Mouse (Mus musculus) heart, embryonic 12.5 days (tissue): ENCODE data around the gene 2700097O09Rik. TPM values are rescaled to one million over a fixed set of nuclear protein-coding genes. Genes with fewer than 3 reads are reported as not detected.
A peak's percentile ranks its signal among the peaks of the same experiment; 100 is the strongest.
"Not testable (repeated sequence)": the region's sequence is repeated elsewhere in the genome, so short reads cannot be mapped to it uniquely, and the experiment has no call there.

Source experiments
- ATAC-seq: fragments of 200-750 bp; cut with Nextera tagmentation; 2 replicates; pipeline ENCODE4 v1.8.0; 2017; ENCODE audit warnings: moderate TSS enrichment, moderate library complexity; ENCODE audit not compliant: insufficient number of reproducible peaks, low FRiP score
- H3K27ac ChIP-seq: fragments of 300-500 bp; sonication (generic); 2 replicates; pipeline ENCODE4 v1.5.1; 2016; ENCODE audit warnings: mild to moderate bottlenecking, moderate library complexity; ENCODE audit not compliant: poor library complexity, severe bottlenecking
- H3K27me3 ChIP-seq: fragments of 300-500 bp; sonication (generic); replicated peaks from 2 replicates; pipeline ENCODE4 v1.6.1; 2016; ENCODE audit warnings: mild to moderate bottlenecking, moderate library complexity
- H3K36me3 ChIP-seq: fragments of 300-500 bp; sonication (generic); 2 replicates; pipeline ENCODE4 v1.6.1; 2016; ENCODE audit warnings: mild to moderate bottlenecking, moderate library complexity
- H3K4me1 ChIP-seq: fragments of 300-500 bp; sonication (generic); replicated peaks from 2 replicates; pipeline ENCODE4 v1.6.1; 2016; ENCODE audit warnings: mild to moderate bottlenecking
- H3K4me2 ChIP-seq: fragments of 300-500 bp; sonication (generic); 2 replicates; pipeline ENCODE4 v1.6.1; 2016; ENCODE audit warnings: mild to moderate bottlenecking, moderate library complexity
- H3K4me3 ChIP-seq: fragments of 300-500 bp; sonication (generic); 2 replicates; pipeline ENCODE4 v1.5.1; 2016; ENCODE audit warnings: mild to moderate bottlenecking
- H3K9ac ChIP-seq: fragments of 300-500 bp; sonication (generic); 2 replicates; pipeline ENCODE4 v1.6.1; 2016; ENCODE audit warnings: mild to moderate bottlenecking, moderate library complexity
- H3K9me3 ChIP-seq: fragments of 300-500 bp; sonication (generic); replicated peaks from 2 replicates; pipeline ENCODE4 v1.6.1; 2016; ENCODE audit warnings: mild to moderate bottlenecking, moderate library complexity
- WGBS: fragments of 180-500 bp; shearing (Covaris S2); methylation state at CpG from one replicate; pipeline ENCODE4 v1.1.7; 2016; 5-methylcytosine and 5-hydroxymethylcytosine counted together
- polyA plus RNA-seq: library from polyadenylated mRNA; unstranded; fragments of >200 nt; fragmentation: Nextera tagmentation; extraction: Ambion mirVana; gene quantifications from 2 replicates; pipeline ENCODE4 v1.2.1, GENCODE M21; 2016

2700097O09Rik gene
- polyA plus RNA-seq, result 22.8 and 26.8 TPM in 2 replicates

DNA sequence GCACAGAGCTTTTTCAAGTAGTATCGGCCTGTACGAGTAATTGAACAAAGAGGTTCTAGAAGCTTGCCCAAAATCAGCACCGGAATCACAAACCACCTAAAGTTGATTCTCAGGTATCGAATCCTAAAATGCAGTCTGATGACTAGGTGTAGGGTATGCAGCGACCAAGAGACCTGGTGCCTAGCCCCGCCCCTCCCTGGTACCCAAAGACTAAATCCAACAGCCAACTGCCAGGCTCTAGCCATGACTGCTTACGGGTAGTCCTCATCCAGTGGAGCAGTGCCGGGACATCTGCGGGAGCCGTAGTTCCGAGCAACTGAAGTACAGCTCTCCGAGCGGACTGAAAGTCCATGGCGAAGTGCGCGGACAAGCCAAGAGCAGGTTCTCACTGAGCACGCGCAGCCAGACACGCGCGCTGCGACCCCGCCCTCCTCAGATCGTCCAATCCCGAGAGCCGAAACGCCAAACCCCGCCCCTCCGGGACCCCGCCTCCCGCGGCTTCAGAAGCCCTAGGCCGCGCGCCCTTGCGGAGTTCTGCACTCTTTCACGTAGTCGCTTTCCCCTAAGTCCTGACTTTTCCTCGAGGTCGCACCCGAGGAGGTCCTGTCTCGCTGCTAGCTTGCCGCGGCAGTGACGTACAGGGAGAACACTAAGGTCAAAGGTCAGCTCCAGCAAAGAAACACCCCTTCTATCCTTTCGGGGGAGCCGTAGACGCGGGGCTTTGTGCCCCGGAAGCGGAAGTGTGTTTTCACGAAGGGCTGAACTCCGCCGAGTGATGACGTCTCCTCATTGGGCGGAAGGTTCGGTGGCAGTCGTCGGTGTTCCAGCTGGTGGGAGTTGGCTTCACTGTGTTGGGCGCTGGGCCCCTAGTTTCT, at the start of gene 2700097O09Rik, which contains the start of gene Srp54a:
Gene 2700097O09Rik, minus strand, starts transcription at position 385 of the 875 bp plus-strand sequence.
Gene Srp54a, plus strand, starts transcription at position 537 of the 875 bp plus-strand sequence.
- H3K36me3 ChIP-seq, H3K4me1 ChIP-seq, H3K9me3 ChIP-seq, H3K27me3 ChIP-seq: not testable (repeated sequence)
- peak within 1 kb of the TSS; percentile 70 for H3K4me2 ChIP-seq
- H3K4me3 ChIP-seq, result peak within 1 kb of the TSS; percentile 96
- peak within 1 kb of the TSS; percentile 96 for H3K9ac ChIP-seq
- peak within 1 kb of the TSS; percentile 96 for H3K27ac ChIP-seq
- peak; percentile 98 for ATAC-seq
- under 1% methylated on average over 60 of the region's 60 CpGs for WGBS

DNA sequence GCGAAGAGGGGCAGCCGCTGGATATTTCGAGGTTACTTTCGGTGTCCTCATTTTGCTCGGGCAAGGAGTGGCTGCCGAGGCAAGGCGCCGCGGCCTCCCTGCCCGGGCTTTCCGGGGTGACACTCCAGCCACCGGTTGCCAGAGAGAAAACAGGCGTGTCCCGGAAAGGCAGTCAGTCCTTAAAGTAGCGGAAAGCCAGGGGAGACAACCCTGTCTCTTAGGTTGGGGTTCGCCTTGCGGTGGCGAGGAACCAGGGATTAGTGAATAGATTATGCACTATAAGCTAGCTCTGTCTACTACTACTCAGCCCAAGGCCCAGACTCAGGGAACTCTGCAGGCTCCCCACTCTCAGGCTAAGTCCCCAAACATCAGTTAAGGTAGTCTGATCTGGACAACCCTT, 44.8 kb upstream of the 2700097O09Rik start:
- no CpG with 5 or more reads among the region's 18 CpGs for WGBS
- H3K27ac ChIP-seq, H3K9ac ChIP-seq, H3K4me1 ChIP-seq, H3K4me2 ChIP-seq, H3K27me3 ChIP-seq, H3K36me3 ChIP-seq, H3K4me3 ChIP-seq, H3K9me3 ChIP-seq: not testable (repeated sequence)
- peak; percentile 41 for ATAC-seq

DNA sequence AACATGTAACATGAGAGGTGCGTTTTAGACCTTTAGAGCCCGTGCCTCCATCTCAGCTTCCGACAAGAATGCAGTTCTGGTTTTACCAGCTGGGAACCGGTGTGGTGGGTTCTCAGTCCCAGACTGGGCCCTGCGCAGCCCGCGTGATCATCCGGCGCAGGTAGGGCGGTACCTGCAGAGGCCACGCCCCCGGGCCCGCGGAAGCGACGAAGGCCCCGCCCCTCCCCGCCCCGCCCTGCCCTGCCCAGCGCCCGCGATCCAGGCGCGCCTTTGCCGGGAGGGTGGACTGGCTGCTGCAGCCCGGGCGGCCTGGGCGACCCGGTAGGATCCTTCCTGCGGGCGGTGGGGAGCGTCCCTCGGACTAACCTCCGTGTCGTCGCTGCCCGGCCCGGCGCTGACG, 44.3 kb upstream of the 2700097O09Rik start, which contains the start of gene Fam177a:
Gene Fam177a, plus strand, starts transcription at position 228 of the 400 bp plus-strand sequence.
- H3K4me1 ChIP-seq, H3K27me3 ChIP-seq, H3K9me3 ChIP-seq, H3K4me3 ChIP-seq, H3K4me2 ChIP-seq, H3K9ac ChIP-seq, H3K36me3 ChIP-seq, H3K27ac ChIP-seq: not testable (repeated sequence)
- peak; percentile 98 for ATAC-seq
- no CpG with 5 or more reads among the region's 40 CpGs for WGBS

DNA sequence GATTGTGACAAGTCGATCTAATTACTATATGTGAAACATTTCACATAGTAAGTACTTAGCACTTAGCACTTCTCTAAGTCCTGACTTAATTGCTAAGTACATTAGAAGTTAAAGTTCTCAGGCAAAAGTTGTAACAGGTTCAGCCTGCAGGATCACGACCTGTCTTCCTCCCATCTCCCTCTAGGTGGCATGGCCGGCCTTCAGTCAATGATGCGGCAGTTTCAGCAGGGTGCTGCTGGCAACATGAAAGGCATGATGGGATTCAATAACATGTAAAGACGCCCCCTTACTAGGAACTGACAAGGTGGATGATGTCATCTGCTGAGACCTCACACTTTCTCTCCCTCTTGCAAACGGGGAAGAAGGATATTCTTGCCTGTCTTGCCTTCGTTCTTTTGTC, 32.7 kb upstream of the 2700097O09Rik start:
- H3K27me3 ChIP-seq, H3K36me3 ChIP-seq, H3K4me1 ChIP-seq, H3K4me2 ChIP-seq, H3K9me3 ChIP-seq, H3K27ac ChIP-seq, H3K4me3 ChIP-seq, H3K9ac ChIP-seq, ATAC-seq: not testable (repeated sequence)
- WGBS, result no CpG with 5 or more reads among the region's 7 CpGs

DNA sequence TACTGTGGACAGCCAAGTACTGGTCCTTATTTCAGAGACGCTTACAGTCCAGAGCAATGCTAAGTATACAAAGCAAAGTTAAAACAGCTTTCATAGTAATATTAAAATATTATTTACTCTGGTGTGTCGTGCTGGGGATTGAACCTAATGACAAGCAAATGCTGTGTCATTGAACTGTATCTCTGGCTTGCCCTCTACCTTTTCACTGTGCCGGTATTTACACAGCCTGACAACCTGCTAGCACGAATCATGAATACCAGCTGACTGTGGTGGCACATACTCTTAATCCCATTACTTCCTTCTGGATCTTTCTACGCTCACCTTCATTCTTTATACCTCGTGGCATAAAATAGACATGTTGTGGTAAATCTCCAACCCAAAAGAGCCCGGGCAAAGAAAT, 12.2 kb upstream of the 2700097O09Rik start:
- H3K27me3 ChIP-seq, H3K9ac ChIP-seq, H3K4me3 ChIP-seq, H3K4me2 ChIP-seq, ATAC-seq, H3K36me3 ChIP-seq, H3K27ac ChIP-seq, H3K4me1 ChIP-seq, H3K9me3 ChIP-seq: not testable (repeated sequence)
- WGBS, result 100% methylated on average over 1 of the region's 7 CpGs

DNA sequence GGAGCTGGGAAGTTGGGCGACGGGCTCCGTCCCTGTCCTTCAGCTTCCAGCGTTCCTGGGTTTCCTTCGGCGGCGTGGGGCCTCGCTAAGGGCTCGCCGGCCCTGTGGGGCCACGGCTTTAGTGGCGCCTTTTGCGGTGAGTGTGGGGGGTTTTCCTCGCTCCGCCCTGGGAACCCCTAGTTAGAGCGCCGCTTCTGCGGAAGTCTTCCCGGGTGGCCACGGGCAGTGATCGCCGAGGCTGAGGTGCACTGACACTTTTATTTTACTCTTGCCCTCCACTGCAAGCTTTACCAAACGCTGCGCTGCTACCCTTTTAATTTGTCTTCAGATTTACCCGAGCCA, 662 bp upstream of the 2700097O09Rik start:
- WGBS, result 0% methylated on average over 25 of the region's 25 CpGs
- H3K4me2 ChIP-seq, result peak overlapping the region; percentile 70
- H3K27ac ChIP-seq, result peak overlapping the region; percentile 96
- peak; percentile 61 for ATAC-seq
- peak overlapping the region; percentile 96 for H3K4me3 ChIP-seq
- H3K9ac ChIP-seq, result peak overlapping the region; percentile 96
- not testable (repeated sequence) for H3K9me3 ChIP-seq, H3K36me3 ChIP-seq, H3K4me1 ChIP-seq, H3K27me3 ChIP-seq

DNA sequence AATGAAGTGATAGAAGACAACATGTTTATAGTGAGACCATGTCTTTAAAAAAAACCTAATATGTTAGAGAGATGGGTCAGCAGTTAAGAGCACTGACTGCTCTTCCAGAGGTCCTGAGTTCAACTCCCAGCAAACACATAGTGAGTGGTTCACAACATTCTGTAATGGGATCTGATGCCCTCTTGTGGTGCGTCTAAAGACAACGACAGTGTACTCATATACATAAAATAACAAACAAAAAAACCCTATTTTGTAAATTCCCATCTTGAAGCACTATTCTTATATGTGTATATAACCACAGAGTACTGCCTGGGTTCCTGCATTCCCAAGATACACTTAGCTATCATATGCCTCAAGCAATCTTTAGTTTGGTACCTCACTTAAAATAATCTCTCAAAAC, 1.2 kb downstream of the 2700097O09Rik start:
- not testable (repeated sequence) for H3K9ac ChIP-seq, H3K27ac ChIP-seq, H3K4me1 ChIP-seq, H3K4me3 ChIP-seq, H3K27me3 ChIP-seq, ATAC-seq, H3K36me3 ChIP-seq, H3K4me2 ChIP-seq, H3K9me3 ChIP-seq
- WGBS, result 48% methylated on average over 2 of the region's 2 CpGs

DNA sequence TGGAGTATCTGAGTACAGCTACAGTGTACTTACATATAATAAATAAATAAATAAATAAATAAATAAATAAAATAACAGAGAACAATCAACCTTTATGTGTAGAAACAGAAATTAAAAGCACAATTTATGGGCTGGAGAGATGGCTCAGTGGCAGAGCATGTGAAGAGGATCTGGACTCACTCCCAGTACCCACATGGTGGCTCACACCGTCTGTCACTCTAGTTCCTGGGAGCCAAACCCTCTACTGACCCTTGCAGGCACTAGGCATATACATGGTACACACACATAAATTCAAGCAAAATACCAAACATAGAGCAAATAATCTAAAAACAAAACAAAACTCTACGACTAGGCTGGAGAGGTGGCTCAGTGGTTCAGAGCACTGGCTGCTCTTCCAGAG, 4.6 kb downstream of the 2700097O09Rik start:
- no peak for ATAC-seq
- Histone ChIP-seq H3K4me3 (no peak overlapping the region), H3K4me2 (no peak overlapping the region), H3K27me3 (no peaks in the 10 kb centered on the region), H3K27ac (no peak overlapping the region), H3K9me3 (no peaks in the 10 kb centered on the region), H3K9ac (no peak overlapping the region), H3K4me1 (peaks cover 6% of the 10 kb centered on the region), H3K36me3 (no peaks in the 10 kb centered on the region)
- WGBS, result 96% methylated on average over 2 of the region's 2 CpGs

DNA sequence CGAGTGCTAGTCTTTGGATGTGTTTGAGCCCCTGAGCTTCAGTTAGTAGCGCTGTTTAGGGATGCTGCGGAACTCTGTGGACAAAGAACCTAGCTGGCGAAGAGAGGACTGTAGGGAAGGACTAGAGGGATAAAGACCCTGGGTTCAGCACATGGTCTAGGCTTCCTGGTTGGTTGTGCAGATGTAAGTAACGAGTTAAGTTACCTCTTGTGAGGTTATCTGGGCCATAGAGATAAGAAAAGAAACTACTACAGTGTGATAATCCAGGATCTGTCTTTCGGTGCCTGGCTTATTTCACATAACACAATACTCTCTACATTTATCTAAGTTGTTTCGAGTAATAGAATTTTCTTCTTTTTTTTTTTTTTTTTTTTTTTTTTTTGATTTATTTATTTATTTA, 6.2 kb downstream of the 2700097O09Rik start:
- no peaks in the 10 kb centered on the region for H3K9me3 ChIP-seq
- no peaks in the 10 kb centered on the region for H3K27me3 ChIP-seq
- H3K27ac ChIP-seq, result no peak overlapping the region
- H3K4me2 ChIP-seq, result 0 out of 2 replicates have a peak overlapping the region, but pooled peaks have one; percentile 19
- 46% methylated on average over 7 of the region's 7 CpGs for WGBS
- no peaks in the 10 kb centered on the region for H3K36me3 ChIP-seq
- no peak overlapping the region for H3K4me3 ChIP-seq
- no peak for ATAC-seq
- peaks cover 6% of the 10 kb centered on the region for H3K4me1 ChIP-seq
- H3K9ac ChIP-seq, result no peak overlapping the region

DNA sequence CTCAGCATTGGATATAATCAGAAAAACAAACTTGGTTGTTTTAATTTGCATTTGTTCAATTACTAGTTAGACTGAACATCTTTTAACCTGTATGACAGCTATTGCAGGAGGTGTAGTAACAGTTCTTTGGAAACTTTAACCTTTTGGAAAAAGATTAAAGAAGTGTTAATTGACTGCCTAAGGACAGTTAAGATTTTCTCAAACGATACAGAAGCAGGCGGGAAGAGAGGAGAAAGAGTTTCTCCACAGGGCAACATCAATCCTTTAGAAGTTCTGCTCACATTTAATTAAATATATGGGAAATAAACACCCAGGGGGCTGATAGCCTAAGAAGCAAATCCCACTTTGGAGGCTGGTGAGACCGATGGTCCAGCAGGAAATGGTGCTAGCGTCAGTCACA, 7.4 kb downstream of the 2700097O09Rik start:
- H3K36me3 ChIP-seq, result peaks cover 3% of the 10 kb centered on the region
- H3K9ac ChIP-seq, result no peak overlapping the region
- no peaks in the 10 kb centered on the region for H3K9me3 ChIP-seq
- H3K27ac ChIP-seq, result no peak overlapping the region
- H3K4me3 ChIP-seq, result no peak overlapping the region
- H3K4me1 ChIP-seq, result peaks cover 4% of the 10 kb centered on the region
- no peak for ATAC-seq
- H3K27me3 ChIP-seq, result no peaks in the 10 kb centered on the region
- WGBS, result 55% methylated on average over 4 of the region's 4 CpGs
- H3K4me2 ChIP-seq, result no peak overlapping the region

DNA sequence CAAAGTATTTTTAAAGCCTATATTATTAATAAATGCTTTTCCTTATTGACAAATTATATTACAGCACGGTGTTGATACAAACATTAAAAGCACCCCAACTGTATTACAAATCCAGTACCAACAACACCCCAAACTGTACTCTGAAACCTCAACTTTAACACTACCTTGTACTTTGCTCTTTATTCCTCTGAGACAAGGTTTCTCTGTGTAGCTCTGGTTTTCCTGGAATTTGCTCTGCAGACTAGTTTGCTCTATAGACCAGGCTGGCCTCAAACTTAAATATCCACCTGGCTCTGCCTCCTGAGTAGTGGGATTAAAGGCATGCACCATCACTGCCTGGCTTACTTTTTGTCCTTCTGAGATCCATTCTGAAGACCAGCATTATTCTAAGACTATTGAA, 17.8 kb downstream of the 2700097O09Rik start:
- no peak for ATAC-seq
- peaks cover 21% of the 10 kb centered on the region for H3K4me1 ChIP-seq
- no peak overlapping the region for H3K4me2 ChIP-seq
- H3K27me3 ChIP-seq, result no peaks in the 10 kb centered on the region
- H3K4me3 ChIP-seq, result no peak overlapping the region
- H3K9me3 ChIP-seq, result no peaks in the 10 kb centered on the region
- H3K27ac ChIP-seq, result no peak overlapping the region
- H3K36me3 ChIP-seq, result peaks cover 14% of the 10 kb centered on the region
- 93% methylated on average over 1 of the region's 1 CpGs for WGBS
- H3K9ac ChIP-seq, result no peak overlapping the region

DNA sequence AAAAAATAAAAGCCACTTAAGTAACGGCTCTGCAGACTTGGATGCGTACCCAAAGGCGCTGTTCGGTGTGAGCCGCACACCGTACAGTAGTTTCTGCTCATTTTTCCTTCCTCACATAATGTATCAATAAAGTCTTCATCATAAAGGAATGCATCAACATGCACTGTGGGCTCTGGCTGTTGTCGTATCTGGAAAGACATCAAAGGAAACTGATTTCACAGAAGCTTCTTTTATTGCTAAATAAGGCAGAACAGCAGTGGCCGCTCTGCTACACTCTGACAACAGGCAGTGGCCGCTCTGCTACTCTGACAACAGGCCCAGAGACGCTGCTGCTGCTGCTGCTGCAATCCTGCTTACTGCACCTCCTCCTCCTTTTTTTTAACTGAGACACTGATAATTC, 18.9 kb downstream of the 2700097O09Rik start:
- no peak overlapping the region for H3K27ac ChIP-seq
- H3K4me3 ChIP-seq, result no peak overlapping the region
- no peak overlapping the region for H3K9ac ChIP-seq
- 78% methylated on average over 10 of the region's 10 CpGs for WGBS
- no peaks in the 10 kb centered on the region for H3K9me3 ChIP-seq
- H3K36me3 ChIP-seq, result peaks cover 14% of the 10 kb centered on the region
- peaks cover 21% of the 10 kb centered on the region for H3K4me1 ChIP-seq
- no peak overlapping the region for H3K4me2 ChIP-seq
- no peaks in the 10 kb centered on the region for H3K27me3 ChIP-seq
- no peak for ATAC-seq
